Mouse (Mus musculus) CD4-positive, CD25-positive, alpha-beta regulatory T cell, adult 4 months (primary cell): ENCODE measurements around the gene Fhad1. TPM values are rescaled to one million over a fixed set of nuclear protein-coding genes. Genes with fewer than 3 reads are reported as not detected.
"Not testable (repeated sequence)": the region's sequence is repeated elsewhere in the genome, so short reads cannot be mapped to it uniquely, and the experiment has no call there.

Experiments used
- ATAC-seq: one replicate; pipeline ENCODE4 v1.8.0; 2017
- polyA plus RNA-seq, 2 experiments: library from polyadenylated mRNA; unstranded; fragments of 100-300 nt; shearing (Covaris generic); gene quantifications; one replicate each; pipeline ENCODE4 v1.2.1; 2017

The Fhad1 gene
- polyA plus RNA-seq, 2 experiments from 2014 or later, result 1.0 TPM; not detected in 1

- no peak for ATAC-seq
Measured at GRCm38 (mm10) chr4:142039662-142040353, 24.9 kb upstream of the Fhad1 start.

GRCm38 (mm10) chr4:142037897-142038296, 23.0 kb upstream of the Fhad1 start:
- no peak for ATAC-seq

- ATAC-seq, result no peak
Measured at GRCm38 (mm10) chr4:142028533-142028932, 13.7 kb upstream of the Fhad1 start.

GRCm38 (mm10) chr4:142026965-142027364, 12.1 kb upstream of the Fhad1 start:
- no peak for ATAC-seq

GRCm38 (mm10) chr4:142024536-142024935, 9.7 kb upstream of the Fhad1 start:
- ATAC-seq, result no peak

- ATAC-seq, result no peak
Measured at GRCm38 (mm10) chr4:142023166-142023565, 8.3 kb upstream of the Fhad1 start.

GRCm38 (mm10) chr4:142017686-142018085, 2.8 kb upstream of the Fhad1 start:
- ATAC-seq, result no peak

- no peak for ATAC-seq
Measured at GRCm38 (mm10) chr4:142011236-142011635, 3.6 kb downstream of the Fhad1 start.

- ATAC-seq, result peak; percentile 52
Measured at GRCm38 (mm10) chr4:142010441-142010840, 4.4 kb downstream of the Fhad1 start.

GRCm38 (mm10) chr4:142008206-142008605, 6.7 kb downstream of the Fhad1 start:
- no peak for ATAC-seq

- ATAC-seq, result no peak
Measured at GRCm38 (mm10) chr4:142000581-142000980, 14.3 kb downstream of the Fhad1 start.

- no peak for ATAC-seq
Measured at GRCm38 (mm10) chr4:141999494-142000074, 15.3 kb downstream of the Fhad1 start.

GRCm38 (mm10) chr4:141998282-141998821, 16.5 kb downstream of the Fhad1 start:
- peak; percentile 88 for ATAC-seq

GRCm38 (mm10) chr4:141996880-141997279, 18.0 kb downstream of the Fhad1 start:
- ATAC-seq, result no peak

- no peak for ATAC-seq
Measured at GRCm38 (mm10) chr4:141996086-141996485, 18.8 kb downstream of the Fhad1 start.

- not testable (repeated sequence) for ATAC-seq
Measured at GRCm38 (mm10) chr4:141994062-141994471, 20.8 kb downstream of the Fhad1 start.

GRCm38 (mm10) chr4:141993347-141994061, 21.4 kb downstream of the Fhad1 start:
- ATAC-seq, result no peak

GRCm38 (mm10) chr4:141992530-141993204, 22.2 kb downstream of the Fhad1 start:
- no peak for ATAC-seq

GRCm38 (mm10) chr4:141988178-141988577, 26.7 kb downstream of the Fhad1 start:
- ATAC-seq, result no peak

- ATAC-seq, result no peak
Measured at GRCm38 (mm10) chr4:141983689-141984088, 31.2 kb downstream of the Fhad1 start.

- ATAC-seq, result no peak
Measured at GRCm38 (mm10) chr4:141981475-141981874, 33.4 kb downstream of the Fhad1 start.

- ATAC-seq, result no peak
Measured at GRCm38 (mm10) chr4:141978582-141978981, 36.3 kb downstream of the Fhad1 start.

GRCm38 (mm10) chr4:141977346-141977745, 37.5 kb downstream of the Fhad1 start:
- ATAC-seq, result no peak
